Mouse (Mus musculus): ENCODE results near the gene Hpd.

DNA sequence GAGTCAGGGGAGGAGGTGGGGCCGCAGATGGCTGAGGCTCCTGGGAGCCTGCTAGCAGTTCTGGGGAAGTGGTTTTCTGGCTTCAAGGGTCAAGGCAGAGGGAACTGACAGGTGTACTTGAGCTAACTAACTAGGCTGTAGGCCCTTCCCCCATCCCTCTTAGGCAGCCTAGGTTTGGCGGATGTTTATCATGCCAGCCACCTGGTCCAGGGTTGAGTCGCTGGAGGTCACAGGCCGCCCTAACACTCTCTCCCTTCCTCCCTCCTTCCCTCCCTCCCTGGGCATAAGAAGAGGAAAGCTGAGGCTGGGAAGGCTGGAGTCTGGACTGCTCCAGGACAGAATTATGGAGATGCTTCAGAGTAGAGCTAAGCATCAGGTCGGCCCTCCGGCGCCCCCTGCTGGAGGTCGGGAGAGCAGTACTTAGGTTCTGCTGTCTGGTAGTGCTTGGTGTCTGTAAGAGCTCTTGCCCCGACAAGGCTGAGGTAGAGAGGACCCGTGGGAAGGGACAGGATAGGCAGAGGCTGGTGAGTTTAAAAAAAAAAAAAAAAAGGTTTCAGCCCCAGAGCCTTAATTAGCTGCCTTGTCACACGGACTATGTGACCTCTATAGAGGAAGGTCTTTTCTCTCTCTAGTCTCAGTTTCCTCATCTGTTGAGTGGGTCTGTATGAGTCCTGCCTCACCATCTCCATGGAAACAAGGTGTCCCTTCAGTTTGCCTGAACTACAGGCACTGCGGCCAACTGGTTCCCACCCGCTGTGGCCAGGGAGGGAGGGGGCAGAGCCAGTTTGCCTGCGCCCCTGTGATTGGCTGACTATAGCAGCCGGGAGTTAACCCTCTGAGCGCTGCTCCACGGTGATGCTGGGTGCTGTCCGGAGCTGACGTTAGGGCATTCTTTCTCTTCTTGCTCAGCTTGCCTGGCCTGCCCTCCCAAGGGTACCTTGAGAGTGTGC lies 32.8 kb downstream of the Hpd start:
- TF ChIP-seq CTCF (IDR thresholded peaks at IDR 0.05; ENCODE audit: low read depth): peak; percentile 97
- peak; percentile 62 for TF ChIP-seq EP300 (IDR thresholded peaks at IDR 0.05; ENCODE audit: low read depth)

All from liver, embryonic 14.5 days (tissue).